Mouse (Mus musculus) layer of hippocampus, adult 11-12 months (tissue): ENCODE data around the gene Brat1.

Experiments used
- DNase-seq: peaks from one replicate; pipeline ENCODE4 v3.0.0; 2022; ENCODE audit warnings: low spot score

Brat1 gene

GRCm38 (mm10) chr5:140702103-140702513, 2.7 kb upstream of the Brat1 start, which contains the start of gene Iqce:
Iqce (minus strand) TSS chr5:140702378.
- peak; percentile 95 for DNase-seq

- DNase-seq = no peak
Observed at GRCm38 (mm10) chr5:140702618-140703175, 2.1 kb upstream of the Brat1 start.

GRCm38 (mm10) chr5:140703480-140704377, 1.1 kb upstream of the Brat1 start:
- no peak for DNase-seq

- no peak for DNase-seq
Observed at GRCm38 (mm10) chr5:140705501-140706171, 825 bp downstream of the Brat1 start.

- no peak for DNase-seq
Observed at GRCm38 (mm10) chr5:140710315-140710714, 5.5 kb downstream of the Brat1 start.

GRCm38 (mm10) chr5:140711040-140711439, 6.2 kb downstream of the Brat1 start:
- DNase-seq = no peak

GRCm38 (mm10) chr5:140720773-140721172, 16.0 kb downstream of the Brat1 start:
- DNase-seq = no peak

- DNase-seq = no peak
Observed at GRCm38 (mm10) chr5:140722121-140722520, 17.3 kb downstream of the Brat1 start.

- DNase-seq = peak; percentile 62
Observed at GRCm38 (mm10) chr5:140723822-140724221, 19.0 kb downstream of the Brat1 start, which contains the start of gene Amz1. Amz1 (plus strand) TSS chr5:140724127.

- DNase-seq = peak; percentile 75
Observed at GRCm38 (mm10) chr5:140726062-140726839, 21.4 kb downstream of the Brat1 start.

- DNase-seq = no peak
Observed at GRCm38 (mm10) chr5:140726946-140727740, 22.3 kb downstream of the Brat1 start.

- no peak for DNase-seq
Observed at GRCm38 (mm10) chr5:140731040-140731797, 26.4 kb downstream of the Brat1 start.

GRCm38 (mm10) chr5:140732195-140732594, 27.4 kb downstream of the Brat1 start:
- no peak for DNase-seq

GRCm38 (mm10) chr5:140733336-140733735, 28.5 kb downstream of the Brat1 start:
- no peak for DNase-seq

GRCm38 (mm10) chr5:140735297-140735696, 30.5 kb downstream of the Brat1 start:
- no peak for DNase-seq

- DNase-seq = no peak
Observed at GRCm38 (mm10) chr5:140736166-140736565, 31.4 kb downstream of the Brat1 start.

- peak; percentile 58 for DNase-seq
Observed at GRCm38 (mm10) chr5:140739813-140740212, 35.0 kb downstream of the Brat1 start.

- DNase-seq = no peak
Observed at GRCm38 (mm10) chr5:140741040-140741439, 36.2 kb downstream of the Brat1 start.

- no peak for DNase-seq
Observed at GRCm38 (mm10) chr5:140741877-140742276, 37.1 kb downstream of the Brat1 start.

- DNase-seq = no peak
Observed at GRCm38 (mm10) chr5:140743706-140744131, 38.9 kb downstream of the Brat1 start.
